Mouse (Mus musculus): Measurements from ENCODE around the gene Snx25. TPM values are rescaled to one million over a fixed set of nuclear protein-coding genes. Genes with fewer than 3 reads are reported as not detected.
"Not testable (repeated sequence)": the region's sequence is repeated elsewhere in the genome, so short reads cannot be mapped to it uniquely, and the experiment has no call there.

Gene Snx25
- polyA plus RNA-seq, 1 experiment, result 35.4 TPM

DNA sequence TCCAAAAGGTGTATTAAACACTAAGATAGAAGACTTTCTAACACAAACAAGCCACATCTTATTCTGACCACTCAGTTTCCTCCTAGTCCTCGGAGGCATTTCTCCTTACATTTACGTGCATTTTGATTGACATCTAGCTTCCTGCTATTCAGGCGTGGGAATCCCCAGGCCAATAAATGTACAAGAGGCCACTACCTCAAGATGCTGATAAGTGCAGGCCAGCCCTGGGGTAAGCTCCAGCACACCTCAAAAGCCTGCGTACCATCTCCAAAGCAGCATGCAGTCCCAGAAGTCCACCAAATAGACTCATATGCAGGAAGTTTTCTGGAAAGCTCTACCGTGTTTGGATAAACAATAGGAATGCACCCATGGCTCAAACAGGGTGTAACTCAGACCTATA, 8.5 kb downstream of the Snx25 start:
- WGBS, result 67% methylated on average over 5 of the region's 5 CpGs
- Histone ChIP-seq H3K4me1 (ENCODE audit: control insufficient read depth, insufficient read depth, low read length) (peaks cover 33% of the 10 kb centered on the region), H3K27me3 (ENCODE audit: control insufficient read depth, insufficient read depth, low read length) (no peaks in the 10 kb centered on the region), H3K4me3 (replicated peaks; ENCODE audit: insufficient read depth, low read depth, low read length) (no peak overlapping the region), H3K27ac (ENCODE audit: insufficient read depth, low read length) (no peak overlapping the region)
- TF ChIP-seq CTCF (IDR thresholded peaks at IDR 0.05; ENCODE audit: borderline replicate concordance, insufficient read depth, low read depth, low read length) (no peak), POLR2A (IDR thresholded peaks at IDR 0.05; ENCODE audit: borderline replicate concordance, insufficient read depth, low read length) (no peak)
- DNase-seq, result no peak

DNA sequence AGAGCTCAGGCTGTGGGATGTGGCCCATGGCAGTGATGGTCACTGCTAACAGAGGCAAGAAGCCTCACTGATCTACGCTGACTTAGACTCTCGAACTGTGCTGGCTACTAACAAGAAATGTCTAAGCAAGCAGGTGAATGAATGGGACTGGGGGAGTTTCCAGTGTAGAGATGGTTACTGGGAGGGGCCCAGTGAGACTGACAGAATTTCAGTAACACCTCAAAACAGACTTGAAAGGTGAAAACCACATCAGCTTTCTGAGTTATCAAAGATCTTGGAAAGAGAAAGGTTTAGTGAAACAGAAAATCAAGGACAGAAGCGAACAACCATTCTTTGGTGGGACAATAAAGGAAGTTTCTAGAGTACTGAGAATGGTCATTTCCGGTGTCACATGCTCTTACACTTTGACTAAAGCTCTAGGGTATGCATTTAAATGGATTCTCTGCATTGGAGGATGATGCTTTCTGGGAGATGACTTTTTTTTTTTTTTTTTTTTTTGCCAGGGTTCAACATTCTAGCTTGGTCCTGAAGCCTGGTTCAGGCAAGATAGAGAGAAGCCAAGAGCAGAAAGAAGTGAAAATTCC, 9.4 kb downstream of the Snx25 start:
- H3K27ac ChIP-seq (ENCODE audit: insufficient read depth, low read length), result no peak overlapping the region
- no peak for TF ChIP-seq CTCF (IDR thresholded peaks at IDR 0.05; ENCODE audit: borderline replicate concordance, insufficient read depth, low read depth, low read length)
- TF ChIP-seq POLR2A (IDR thresholded peaks at IDR 0.05; ENCODE audit: borderline replicate concordance, insufficient read depth, low read length), result no peak
- H3K4me3 ChIP-seq (replicated peaks; ENCODE audit: insufficient read depth, low read depth, low read length), result no peak overlapping the region
- DNase-seq, result no peak
- H3K27me3 ChIP-seq (ENCODE audit: control insufficient read depth, insufficient read depth, low read length), result no peaks in the 10 kb centered on the region
- peaks cover 34% of the 10 kb centered on the region for H3K4me1 ChIP-seq (ENCODE audit: control insufficient read depth, insufficient read depth, low read length)
- 93% methylated on average over 4 of the region's 4 CpGs for WGBS

DNA sequence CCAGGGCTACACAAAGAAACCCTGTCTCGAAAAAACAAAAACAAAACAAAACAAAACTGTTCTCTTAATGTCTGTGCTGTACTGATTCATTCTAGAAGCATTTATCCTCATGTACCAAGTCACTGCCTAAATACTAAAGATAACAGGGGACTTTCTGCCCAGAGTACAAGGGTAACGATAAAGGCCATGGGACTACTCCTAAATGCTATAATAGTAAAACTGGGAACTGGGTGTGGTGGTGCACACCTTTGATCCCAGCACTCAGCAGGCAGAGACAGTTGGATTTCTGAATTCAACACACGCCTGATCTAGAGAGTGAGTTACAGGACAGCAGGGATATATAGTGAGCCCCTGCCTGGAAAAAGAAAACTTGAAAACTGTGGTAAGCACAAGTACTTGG, 10.3 kb downstream of the Snx25 start:
- DNase-seq, result no peak
- Histone ChIP-seq H3K4me3 (replicated peaks; ENCODE audit: insufficient read depth, low read depth, low read length) (no peak overlapping the region), H3K27me3 (ENCODE audit: control insufficient read depth, insufficient read depth, low read length) (no peaks in the 10 kb centered on the region), H3K4me1 (ENCODE audit: control insufficient read depth, insufficient read depth, low read length) (peaks cover 29% of the 10 kb centered on the region), H3K27ac (ENCODE audit: insufficient read depth, low read length) (no peak overlapping the region)
- WGBS, result 88% methylated on average over 3 of the region's 3 CpGs
- TF ChIP-seq CTCF (IDR thresholded peaks at IDR 0.05; ENCODE audit: borderline replicate concordance, insufficient read depth, low read depth, low read length), result no peak
- no peak for TF ChIP-seq POLR2A (IDR thresholded peaks at IDR 0.05; ENCODE audit: borderline replicate concordance, insufficient read depth, low read length)

DNA sequence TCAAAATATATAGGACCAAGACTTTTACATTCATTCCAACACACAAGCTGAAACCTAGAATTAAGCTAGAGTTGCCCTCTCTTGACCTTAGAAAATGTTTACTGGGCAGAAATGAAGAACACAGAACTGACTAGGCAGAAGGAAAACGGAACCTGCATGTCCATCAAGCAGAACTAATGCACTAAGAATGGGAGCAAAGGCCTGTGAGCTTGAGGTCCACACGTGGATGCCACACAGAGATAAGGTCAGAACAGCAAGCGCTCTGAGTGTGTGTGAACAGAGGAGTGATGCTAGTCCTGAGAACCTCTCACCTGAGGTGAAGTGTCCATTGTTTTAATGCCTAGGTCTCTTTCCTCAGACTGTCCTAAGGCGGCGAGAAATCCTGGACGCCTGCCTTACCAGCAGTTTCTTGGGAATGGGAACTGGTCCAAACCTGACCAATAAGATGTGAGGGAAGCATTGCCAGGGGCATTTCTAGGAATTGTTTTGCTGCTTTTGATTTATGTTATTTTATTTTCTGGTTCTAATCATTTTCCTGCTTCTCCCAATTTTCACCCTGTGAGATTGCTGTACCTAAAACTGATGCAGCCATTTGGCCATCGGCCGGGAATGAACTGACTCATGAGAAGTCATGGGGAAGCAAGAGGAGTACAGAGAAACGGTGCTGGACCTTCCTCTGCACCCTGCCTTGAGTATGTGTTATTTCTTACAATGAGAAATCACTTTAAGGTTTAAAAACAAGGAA, 11.4 kb downstream of the Snx25 start:
- no peak overlapping the region for H3K4me3 ChIP-seq (replicated peaks; ENCODE audit: insufficient read depth, low read depth, low read length)
- WGBS, result 19% methylated on average over 9 of the region's 9 CpGs
- no peak overlapping the region for H3K27ac ChIP-seq (ENCODE audit: insufficient read depth, low read length)
- peaks cover 29% of the 10 kb centered on the region for H3K4me1 ChIP-seq (ENCODE audit: control insufficient read depth, insufficient read depth, low read length)
- peak; percentile 32 to 42 for DNase-seq
- no peaks in the 10 kb centered on the region for H3K27me3 ChIP-seq (ENCODE audit: control insufficient read depth, insufficient read depth, low read length)
- TF ChIP-seq CTCF (IDR thresholded peaks at IDR 0.05; ENCODE audit: borderline replicate concordance, insufficient read depth, low read depth, low read length), result no peak

DNA sequence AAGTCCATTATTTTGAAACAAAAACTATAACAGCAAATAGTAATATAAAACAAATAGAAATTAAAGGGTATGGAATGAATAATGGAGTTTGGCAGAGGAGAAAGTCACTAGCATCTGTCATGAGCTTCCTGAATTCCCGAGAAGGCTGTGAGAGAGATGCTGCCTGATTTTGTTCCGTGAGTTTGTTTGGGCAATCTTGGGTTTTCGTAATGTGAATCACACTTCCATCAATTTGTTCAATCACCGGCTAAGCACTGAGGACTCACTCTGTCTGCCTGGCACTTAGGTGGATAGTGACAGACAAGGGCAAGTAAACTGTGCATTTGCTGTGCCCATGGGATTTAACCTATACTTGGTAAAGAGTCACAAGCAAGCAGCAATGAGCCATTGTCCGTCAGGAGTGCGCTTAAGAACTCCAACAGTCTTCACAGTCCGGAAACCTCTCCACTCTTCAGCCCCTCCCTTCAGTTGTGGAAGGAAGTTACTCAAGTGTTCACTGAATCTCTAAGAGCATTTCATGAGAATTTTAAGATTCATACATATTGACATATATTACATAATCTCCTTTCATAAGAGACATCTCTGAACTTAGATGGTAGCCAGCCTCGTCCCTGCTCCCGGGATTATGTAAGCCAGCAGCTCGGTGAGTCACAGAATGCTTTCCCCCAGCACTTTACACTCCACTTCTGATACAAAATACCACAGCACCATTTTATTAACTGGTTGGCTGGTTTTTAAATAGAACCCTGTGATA, 13.9 kb downstream of the Snx25 start:
- DNase-seq, result no peak
- H3K27ac ChIP-seq (ENCODE audit: insufficient read depth, low read length), result peak overlapping the region; percentile 65; the same call in 1 of the 2 replicates
- H3K4me3 ChIP-seq (replicated peaks; ENCODE audit: insufficient read depth, low read depth, low read length), result no peak overlapping the region
- H3K4me1 ChIP-seq (ENCODE audit: control insufficient read depth, insufficient read depth, low read length), result peaks cover 14% of the 10 kb centered on the region
- TF ChIP-seq POLR2A (IDR thresholded peaks at IDR 0.05; ENCODE audit: borderline replicate concordance, insufficient read depth, low read length) (no peak), CTCF (IDR thresholded peaks at IDR 0.05; ENCODE audit: borderline replicate concordance, insufficient read depth, low read depth, low read length) (no peak)
- no peaks in the 10 kb centered on the region for H3K27me3 ChIP-seq (ENCODE audit: control insufficient read depth, insufficient read depth, low read length)
- WGBS, result 69% methylated on average over 10 of the region's 10 CpGs

DNA sequence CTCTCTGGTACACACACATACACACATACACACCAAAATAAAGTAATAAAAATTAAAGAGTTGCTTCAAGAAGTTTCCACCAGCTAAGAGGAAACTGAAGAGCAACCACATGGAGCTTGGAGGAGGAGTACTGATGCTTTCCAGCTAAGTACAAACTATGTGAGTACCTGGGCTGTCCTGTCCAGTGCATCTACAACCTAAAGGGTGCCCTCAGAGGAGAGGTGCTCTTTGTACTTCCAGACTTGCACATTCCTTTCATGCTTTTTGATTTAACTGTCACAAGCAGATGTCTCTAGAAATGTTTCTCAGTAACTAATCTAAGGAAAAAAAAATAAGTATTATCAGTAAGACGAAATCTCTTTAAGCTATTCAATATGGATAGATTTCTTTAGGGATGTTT, 14.6 kb downstream of the Snx25 start:
- WGBS, result 95% methylated on average over 1 of the region's 1 CpGs
- H3K4me1 ChIP-seq (ENCODE audit: control insufficient read depth, insufficient read depth, low read length), result peaks cover 13% of the 10 kb centered on the region
- TF ChIP-seq POLR2A (IDR thresholded peaks at IDR 0.05; ENCODE audit: borderline replicate concordance, insufficient read depth, low read length) (no peak), CTCF (IDR thresholded peaks at IDR 0.05; ENCODE audit: borderline replicate concordance, insufficient read depth, low read depth, low read length) (no peak)
- H3K27me3 ChIP-seq (ENCODE audit: control insufficient read depth, insufficient read depth, low read length), result no peaks in the 10 kb centered on the region
- no peak for DNase-seq
- no peak overlapping the region for H3K4me3 ChIP-seq (replicated peaks; ENCODE audit: insufficient read depth, low read depth, low read length)
- no peak overlapping the region for H3K27ac ChIP-seq (ENCODE audit: insufficient read depth, low read length)

DNA sequence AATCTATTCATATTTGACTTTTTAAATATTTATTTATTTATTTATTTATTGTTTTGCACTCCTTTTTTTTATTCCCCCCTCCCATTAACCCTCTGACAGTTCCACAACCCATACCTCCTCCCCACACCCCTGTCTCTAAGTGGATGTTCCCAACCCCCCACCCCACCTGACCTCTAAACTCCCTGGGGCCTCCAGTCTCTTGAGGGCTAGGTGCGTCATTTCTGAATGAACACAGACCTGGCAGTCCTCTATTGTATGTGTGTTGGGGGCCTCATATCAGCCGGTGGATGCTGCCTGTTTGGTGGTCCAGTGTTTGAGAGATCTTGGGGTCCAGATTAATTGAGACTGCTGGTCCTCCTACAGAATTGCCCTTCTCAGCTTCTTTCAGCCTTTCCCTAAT, 16.4 kb downstream of the Snx25 start:
- H3K4me3 ChIP-seq (replicated peaks; ENCODE audit: insufficient read depth, low read depth, low read length); H3K4me1 ChIP-seq (ENCODE audit: control insufficient read depth, insufficient read depth, low read length); DNase-seq; H3K27me3 ChIP-seq (ENCODE audit: control insufficient read depth, insufficient read depth, low read length); H3K27ac ChIP-seq (ENCODE audit: insufficient read depth, low read length): not testable (repeated sequence)
- WGBS, result 94% methylated on average over 2 of the region's 2 CpGs

DNA sequence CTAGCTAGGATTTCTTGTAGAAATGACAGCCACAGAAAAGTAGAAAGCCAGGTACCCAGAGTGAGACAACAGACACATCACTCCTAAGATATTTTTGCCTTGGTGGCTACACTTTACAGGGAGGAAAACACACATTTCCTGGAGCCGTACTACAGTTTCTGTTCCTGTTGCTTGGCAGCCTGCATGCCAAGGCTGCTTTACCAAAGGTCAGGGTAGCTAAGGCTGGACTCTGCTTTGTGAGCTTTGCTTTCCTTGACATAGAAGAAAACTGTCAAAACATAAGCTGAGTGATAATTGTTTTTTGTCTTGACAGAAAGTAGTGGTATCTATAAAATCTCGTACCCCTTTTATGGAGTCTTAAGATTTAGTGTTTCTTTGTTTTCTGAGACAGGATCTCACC, 21.5 kb downstream of the Snx25 start:
- 66% methylated on average over 2 of the region's 2 CpGs for WGBS
- Histone ChIP-seq H3K4me3 (replicated peaks; ENCODE audit: insufficient read depth, low read depth, low read length) (no peak overlapping the region), H3K4me1 (ENCODE audit: control insufficient read depth, insufficient read depth, low read length) (no peaks in the 10 kb centered on the region), H3K27me3 (ENCODE audit: control insufficient read depth, insufficient read depth, low read length) (no peaks in the 10 kb centered on the region), H3K27ac (ENCODE audit: insufficient read depth, low read length) (no peak overlapping the region)
- no peak for DNase-seq
- TF ChIP-seq POLR2A (IDR thresholded peaks at IDR 0.05; ENCODE audit: borderline replicate concordance, insufficient read depth, low read length) (no peak), CTCF (IDR thresholded peaks at IDR 0.05; ENCODE audit: borderline replicate concordance, insufficient read depth, low read depth, low read length) (no peak)
